Mouse (Mus musculus): ENCODE data around the gene Med8. TPM values are rescaled to one million over a fixed set of nuclear protein-coding genes. Genes with fewer than 3 reads are reported as not detected.
A peak's percentile ranks its signal among the peaks of the same experiment; 100 is the strongest.

Med8 gene
- polyA plus RNA-seq, 1 experiment from 2014 or later: 95.8 TPM

- no peaks in the 10 kb centered on the region for H3K9me3 ChIP-seq (ENCODE audit: low read length)
- DNase-seq (ENCODE audit: low spot score) (no peak), ATAC-seq (no peak)
- WGBS: 93% methylated on average over 11 of the region's 11 CpGs
- H3K4me3 ChIP-seq (ENCODE audit: low read depth, low read length): no peak overlapping the region
- H3K4me1 ChIP-seq (ENCODE audit: insufficient read depth, low read depth, low read length): no peaks in the 10 kb centered on the region
- H3K36me3 ChIP-seq (ENCODE audit: insufficient read depth, low read length): peaks cover 58% of the 10 kb centered on the region
- H3K27me3 ChIP-seq (replicated peaks; ENCODE audit: insufficient read depth, low read length): no peaks in the 10 kb centered on the region
- no peak overlapping the region for H3K9ac ChIP-seq (replicated peaks; ENCODE audit: low read depth)
- H3K27ac ChIP-seq (ENCODE audit: low read length): no peak overlapping the region
- TF ChIP-seq EP300 (IDR thresholded peaks at IDR 0.05): no peak
- no peak for TF ChIP-seq CTCF (IDR thresholded peaks at IDR 0.05)
- H3K4me2 ChIP-seq (replicated peaks; ENCODE audit: low read depth, low read length): no peak overlapping the region
Measured at GRCm38 (mm10) chr4:118390146-118390545, 19.0 kb upstream of the Med8 start.

- no peak overlapping the region for H3K4me3 ChIP-seq (ENCODE audit: low read depth, low read length)
- H3K27ac ChIP-seq (ENCODE audit: low read length): peak overlapping the region; percentile 15; the same call in 1 of the 2 replicates
- ATAC-seq (no peak), DNase-seq (ENCODE audit: low spot score) (no peak)
- H3K9ac ChIP-seq (replicated peaks; ENCODE audit: low read depth): no peak overlapping the region
- no peak overlapping the region for H3K4me2 ChIP-seq (replicated peaks; ENCODE audit: low read depth, low read length)
- no peak for TF ChIP-seq EP300 (IDR thresholded peaks at IDR 0.05)
- no peak for TF ChIP-seq CTCF (IDR thresholded peaks at IDR 0.05)
- 0 out of 2 replicates have a peak, but pooled peaks cover 3% of the 10 kb centered on the region for H3K4me1 ChIP-seq (ENCODE audit: insufficient read depth, low read depth, low read length)
- 67% methylated on average over 6 of the region's 6 CpGs for WGBS
- H3K27me3 ChIP-seq (replicated peaks; ENCODE audit: insufficient read depth, low read length): no peaks in the 10 kb centered on the region
- peaks cover 48% of the 10 kb centered on the region for H3K36me3 ChIP-seq (ENCODE audit: insufficient read depth, low read length)
- no peaks in the 10 kb centered on the region for H3K9me3 ChIP-seq (ENCODE audit: low read length)
Measured at GRCm38 (mm10) chr4:118394505-118394904, 14.6 kb upstream of the Med8 start.

GRCm38 (mm10) chr4:118395289-118395688 lies 13.8 kb upstream of the Med8 start:
- H3K4me3 ChIP-seq (ENCODE audit: low read depth, low read length): no peak overlapping the region
- no peaks in the 10 kb centered on the region for H3K27me3 ChIP-seq (replicated peaks; ENCODE audit: insufficient read depth, low read length)
- 50% methylated on average over 4 of the region's 4 CpGs for WGBS
- DNase-seq (ENCODE audit: low spot score): peak; percentile 30
- H3K4me2 ChIP-seq (replicated peaks; ENCODE audit: low read depth, low read length): no peak overlapping the region
- 0 out of 2 replicates have a peak, but pooled peaks cover 3% of the 10 kb centered on the region for H3K4me1 ChIP-seq (ENCODE audit: insufficient read depth, low read depth, low read length)
- no peak overlapping the region for H3K9ac ChIP-seq (replicated peaks; ENCODE audit: low read depth)
- H3K9me3 ChIP-seq (ENCODE audit: low read length): no peaks in the 10 kb centered on the region
- peak overlapping the region; percentile 15; the same call in 1 of the 2 replicates for H3K27ac ChIP-seq (ENCODE audit: low read length)
- H3K36me3 ChIP-seq (ENCODE audit: insufficient read depth, low read length): peaks cover 42% of the 10 kb centered on the region
- ATAC-seq: no peak
- no peak for TF ChIP-seq EP300 (IDR thresholded peaks at IDR 0.05)
- TF ChIP-seq CTCF (IDR thresholded peaks at IDR 0.05): no peak

GRCm38 (mm10) chr4:118396433-118396832 lies 12.7 kb upstream of the Med8 start:
- H3K36me3 ChIP-seq (ENCODE audit: insufficient read depth, low read length): peaks cover 33% of the 10 kb centered on the region
- WGBS: 48% methylated on average over 3 of the region's 3 CpGs
- peak; percentile 88 for DNase-seq (ENCODE audit: low spot score)

GRCm38 (mm10) chr4:118398400-118398799 lies 10.7 kb upstream of the Med8 start:
- DNase-seq (ENCODE audit: low spot score): peak; percentile 90
- H3K36me3 ChIP-seq (ENCODE audit: insufficient read depth, low read length): peaks cover 31% of the 10 kb centered on the region; the same call in 1 of the 2 replicates
- WGBS: 71% methylated on average over 6 of the region's 6 CpGs

More at GRCm38 (mm10) chr4:118396433-118396832, 12.7 kb upstream of the Med8 start:
- TF ChIP-seq CTCF (IDR thresholded peaks at IDR 0.05) (no peak), EP300 (IDR thresholded peaks at IDR 0.05) (peak; percentile 75)
- Histone ChIP-seq H3K27ac (ENCODE audit: low read length) (peak overlapping the region; percentile 6; the same call in 1 of the 2 replicates), H3K4me2 (replicated peaks; ENCODE audit: low read depth, low read length) (no peak overlapping the region), H3K4me3 (ENCODE audit: low read depth, low read length) (no peak overlapping the region), H3K9ac (replicated peaks; ENCODE audit: low read depth) (no peak overlapping the region), H3K4me1 (ENCODE audit: insufficient read depth, low read depth, low read length) (0 out of 2 replicates have a peak, but pooled peaks cover 3% of the 10 kb centered on the region), H3K9me3 (ENCODE audit: low read length) (no peaks in the 10 kb centered on the region), H3K27me3 (replicated peaks; ENCODE audit: insufficient read depth, low read length) (no peaks in the 10 kb centered on the region)
- ATAC-seq: peak; percentile 73

GRCm38 (mm10) chr4:118401421-118401820 lies 7.7 kb upstream of the Med8 start:
- H3K4me3 ChIP-seq (ENCODE audit: low read depth, low read length): no peak overlapping the region

More at GRCm38 (mm10) chr4:118398400-118398799, 10.7 kb upstream of the Med8 start:
- no peaks in the 10 kb centered on the region for H3K9me3 ChIP-seq (ENCODE audit: low read length)
- ATAC-seq: peak; percentile 85
- H3K27ac ChIP-seq (ENCODE audit: low read length): peak overlapping the region; percentile 72; the same call in 1 of the 2 replicates
- 0 out of 2 replicates have a peak, but pooled peaks cover 3% of the 10 kb centered on the region for H3K4me1 ChIP-seq (ENCODE audit: insufficient read depth, low read depth, low read length)
- H3K4me3 ChIP-seq (ENCODE audit: low read depth, low read length): no peak overlapping the region
- TF ChIP-seq CTCF (IDR thresholded peaks at IDR 0.05) (no peak), EP300 (IDR thresholded peaks at IDR 0.05) (peak; percentile 83)
- no peaks in the 10 kb centered on the region for H3K27me3 ChIP-seq (replicated peaks; ENCODE audit: insufficient read depth, low read length)
- H3K4me2 ChIP-seq (replicated peaks; ENCODE audit: low read depth, low read length): no peak overlapping the region
- no peak overlapping the region for H3K9ac ChIP-seq (replicated peaks; ENCODE audit: low read depth)

More at GRCm38 (mm10) chr4:118401421-118401820, 7.7 kb upstream of the Med8 start:
- Histone ChIP-seq H3K36me3 (ENCODE audit: insufficient read depth, low read length) (peaks cover 31% of the 10 kb centered on the region; the same call in 1 of the 2 replicates), H3K4me1 (ENCODE audit: insufficient read depth, low read depth, low read length) (no peaks in the 10 kb centered on the region), H3K27ac (ENCODE audit: low read length) (no peak overlapping the region), H3K4me2 (replicated peaks; ENCODE audit: low read depth, low read length) (no peak overlapping the region), H3K27me3 (replicated peaks; ENCODE audit: insufficient read depth, low read length) (no peaks in the 10 kb centered on the region), H3K9me3 (ENCODE audit: low read length) (no peaks in the 10 kb centered on the region), H3K9ac (replicated peaks; ENCODE audit: low read depth) (no peak overlapping the region)
- WGBS: 86% methylated on average over 3 of the region's 3 CpGs
- TF ChIP-seq CTCF (IDR thresholded peaks at IDR 0.05) (no peak), EP300 (IDR thresholded peaks at IDR 0.05) (no peak)
- no peak for DNase-seq (ENCODE audit: low spot score)
- no peak for ATAC-seq

All from lung, postnatal 0 days (tissue).